Mouse (Mus musculus): ENCODE data around the gene St5.

DNA sequence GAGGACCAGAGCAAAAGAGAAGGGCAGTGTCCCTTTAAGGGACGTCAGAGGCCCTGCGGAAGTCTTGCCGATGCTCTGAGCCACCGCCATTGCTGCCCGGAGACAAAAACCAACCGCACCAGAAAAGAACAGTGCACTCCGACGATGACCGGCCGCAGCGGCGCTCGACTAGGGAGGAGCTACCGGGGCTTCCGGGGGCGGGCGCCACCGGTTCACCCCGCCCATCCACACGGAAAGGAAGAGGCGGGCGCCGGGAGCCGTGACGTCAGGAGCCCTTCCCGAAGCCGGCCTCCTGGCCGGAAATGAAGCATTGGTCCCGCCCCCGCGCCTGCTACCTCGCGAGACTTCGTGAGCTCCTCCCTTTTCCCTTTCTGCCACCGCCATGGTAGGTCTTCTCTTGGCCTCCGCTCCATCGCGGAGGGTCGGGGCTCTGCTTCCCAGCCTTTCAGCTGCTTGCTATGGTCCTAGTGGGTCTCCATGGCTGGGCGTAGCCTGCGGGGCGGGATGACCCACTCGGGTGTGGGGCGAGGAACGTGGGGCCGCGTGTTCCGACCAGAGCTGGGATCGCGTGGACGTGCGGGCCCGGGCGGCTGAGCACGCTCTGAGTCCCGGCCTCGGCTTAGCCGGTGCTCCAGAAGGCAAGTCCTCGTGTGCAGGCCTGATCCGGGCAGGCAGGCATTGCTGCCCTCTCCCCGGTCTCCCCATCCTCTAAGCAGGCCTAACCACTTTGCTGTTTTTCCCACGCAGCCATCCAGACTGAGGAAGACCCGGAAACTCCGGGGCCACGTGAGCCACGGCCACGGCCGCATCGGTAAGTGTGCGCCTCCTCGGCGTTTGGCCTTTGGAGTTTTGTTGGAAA is 184.3 kb downstream of the St5 start, which contains the start of gene Rpl27a:
- peak; percentile 86 for TF ChIP-seq POLR2A (IDR thresholded peaks at IDR 0.05; ENCODE audit: borderline replicate concordance, extremely low read depth, insufficient read depth, insufficient read length, poor library complexity, severe bottlenecking)
- TF ChIP-seq CTCF (IDR thresholded peaks at IDR 0.05; ENCODE audit: borderline replicate concordance, extremely low read depth, insufficient read depth, insufficient read length) = no peak
